Mouse (Mus musculus): ENCODE measurements around the gene Pdss2. TPM values are rescaled to one million over a fixed set of nuclear protein-coding genes. Genes with fewer than 3 reads are reported as not detected.
"Not testable (repeated sequence)": the region's sequence is repeated elsewhere in the genome, so short reads cannot be mapped to it uniquely, and the experiment has no call there.

The Pdss2 gene
- total RNA-seq, 2 experiments from 2014 or later, result 20.6 to 22.6 TPM

DNA sequence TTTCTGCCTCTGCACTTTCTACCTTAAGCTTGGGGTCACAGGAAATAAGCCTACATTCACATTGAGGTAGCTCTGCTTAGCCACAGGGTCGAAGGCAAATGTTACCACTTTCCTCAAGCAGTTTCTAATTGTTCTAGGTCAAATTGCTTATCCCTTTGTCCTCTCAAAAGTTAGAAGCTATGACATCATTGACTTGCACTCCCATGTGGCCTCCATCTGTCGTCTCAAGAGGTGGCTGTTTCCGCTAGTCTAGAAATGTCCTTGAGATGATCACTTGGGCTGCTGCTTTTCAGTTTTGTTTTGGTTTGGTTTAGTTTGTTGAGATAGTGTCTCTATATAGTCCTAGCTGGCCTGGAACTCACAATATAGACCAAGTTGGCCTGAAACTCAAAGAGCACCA is 13.7 kb downstream of the Pdss2 start:
- intact Hi-C loops (cut with DNase I; ENCODE audit: low total_unique reads), result no loop called here
- no peak for DNase-seq

DNA sequence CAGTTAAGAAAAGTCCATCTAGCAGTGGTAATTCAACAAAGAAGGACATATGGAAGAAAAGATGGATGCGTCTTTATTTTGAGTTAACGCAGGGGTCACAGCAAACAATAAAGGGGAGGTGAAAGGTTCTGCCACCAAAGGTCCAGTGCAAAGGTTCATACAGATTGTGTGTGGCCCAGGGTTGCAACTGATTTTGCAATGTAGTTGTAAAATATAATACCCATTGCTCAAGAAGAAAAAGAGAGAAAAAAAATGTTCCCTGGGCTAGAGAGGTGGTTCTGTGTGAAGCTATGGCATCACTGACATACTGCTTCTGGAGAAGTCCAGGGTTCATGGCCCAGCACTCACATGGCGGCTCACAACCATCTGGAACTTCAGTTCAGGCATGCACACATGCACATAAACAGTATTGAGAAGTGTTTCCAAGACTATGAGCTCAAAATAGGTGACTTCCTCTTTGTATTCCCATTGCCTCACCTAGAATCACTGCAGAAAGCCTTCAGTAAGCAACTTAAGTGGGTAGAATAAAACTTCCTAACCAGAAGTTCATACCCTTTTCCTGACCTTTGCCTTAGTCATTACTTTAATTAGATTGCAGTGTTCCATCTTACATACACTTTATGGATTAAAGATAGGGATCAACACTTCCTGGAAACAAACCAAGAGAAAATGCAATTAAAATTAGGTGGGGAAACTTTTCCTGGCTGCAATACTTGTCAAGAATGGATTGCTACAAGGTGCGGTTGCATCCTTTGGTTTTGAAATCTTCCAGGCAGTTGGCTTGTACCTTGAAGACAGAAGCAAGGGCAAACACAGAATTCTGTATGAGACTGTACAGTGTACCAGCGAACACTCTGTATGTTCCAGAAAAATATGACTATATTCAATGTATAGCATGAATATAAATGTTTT is 14.7 kb downstream of the Pdss2 start:
- intact Hi-C loops (cut with DNase I; ENCODE audit: low total_unique reads), result no loop called here

DNA sequence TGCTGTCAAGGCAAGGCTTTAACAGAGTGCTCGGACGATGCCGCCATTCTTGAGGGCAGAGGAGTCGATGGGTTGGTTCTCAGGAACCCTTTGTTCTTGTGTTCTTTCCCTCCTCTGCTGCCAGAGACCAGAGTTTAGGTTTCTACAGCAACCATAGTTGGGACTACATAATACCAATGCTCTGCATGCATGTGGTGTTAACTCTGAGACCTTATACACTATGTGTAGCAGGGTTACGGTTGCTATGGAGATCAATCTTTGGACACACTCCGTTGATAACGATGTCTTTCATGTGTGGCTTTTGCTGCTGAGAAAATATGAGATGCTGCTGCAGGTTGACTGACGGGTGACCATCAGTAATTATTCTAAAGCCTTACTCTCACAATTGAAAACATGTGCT is 20.9 kb downstream of the Pdss2 start:
- intact Hi-C loops (cut with DNase I; ENCODE audit: low total_unique reads), result loop anchor here (10.0 kb wide), 1 partner anchor 53 kb away; no protein-coding TSS in a partner anchor
- no peak for DNase-seq

More for the DNA sequence above, 14.7 kb downstream of the Pdss2 start:
- no peak for DNase-seq

DNA sequence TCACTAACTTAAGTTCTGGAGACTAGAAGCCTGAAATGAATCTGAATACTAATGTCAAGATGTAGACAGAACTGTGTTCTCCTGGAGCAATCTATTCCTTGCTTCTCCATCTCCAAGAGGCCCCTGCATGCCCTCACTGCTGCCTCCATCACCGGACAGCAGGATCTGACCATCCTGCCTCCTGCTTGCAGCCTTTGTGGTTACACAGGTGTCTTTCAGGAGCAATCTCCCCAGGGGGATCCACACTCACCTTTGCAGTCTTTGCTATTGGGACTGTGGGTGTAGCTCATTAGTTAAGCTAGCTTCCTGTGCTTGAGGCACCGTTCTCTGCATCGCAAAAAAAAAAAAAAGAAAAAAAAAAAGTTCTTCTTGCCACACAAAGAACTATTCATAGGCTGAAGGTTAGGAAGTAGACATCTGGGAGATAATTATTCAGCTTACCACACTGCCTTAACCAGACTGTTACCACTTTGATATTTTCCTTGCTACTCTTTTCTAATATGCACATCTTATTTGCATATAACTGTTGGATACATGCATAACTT is 23.0 kb downstream of the Pdss2 start:
- no peak for DNase-seq
- intact Hi-C loops (cut with DNase I; ENCODE audit: low total_unique reads), result loop anchor here (10.0 kb wide), 1 partner anchor 50 kb away; no protein-coding TSS in a partner anchor

DNA sequence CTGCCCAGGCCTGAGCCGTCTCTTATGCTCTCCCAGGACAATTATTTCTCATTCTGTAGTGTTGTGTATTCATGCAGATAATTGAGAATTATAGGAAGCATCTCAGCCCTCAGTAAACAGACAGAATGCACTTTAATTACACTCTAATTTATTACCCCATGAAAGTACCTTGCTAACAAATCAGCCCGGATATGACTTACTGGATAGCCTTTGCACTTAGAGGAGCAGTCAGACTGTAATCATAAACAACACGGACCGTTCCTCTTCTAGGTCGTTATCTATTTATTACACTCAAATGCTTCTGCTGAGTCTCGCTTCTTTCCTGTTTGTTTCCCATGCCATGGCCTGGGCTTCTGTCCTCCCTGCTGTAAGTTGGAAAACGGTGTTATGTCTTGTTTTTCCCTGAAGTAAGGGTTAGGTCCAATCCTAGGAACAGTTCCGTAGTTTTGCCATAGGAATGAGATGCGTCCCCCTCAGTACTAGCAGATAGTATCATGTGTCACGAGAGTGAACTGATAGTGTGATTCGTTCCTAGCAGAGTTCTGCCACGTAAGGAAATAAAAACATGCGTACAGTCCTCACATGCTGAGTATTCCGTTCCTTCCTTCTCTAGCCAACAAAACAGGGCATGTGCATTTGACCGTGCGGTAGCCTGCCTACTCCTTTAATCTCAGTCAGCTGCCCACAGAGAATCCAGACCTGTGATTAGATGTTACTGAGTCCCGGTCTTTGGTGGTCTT is 24.3 kb downstream of the Pdss2 start:
- intact Hi-C loops (cut with DNase I; ENCODE audit: low total_unique reads), result loop anchor here (10.0 kb wide), 1 partner anchor 49 kb away; no protein-coding TSS in a partner anchor
- DNase-seq, result no peak

DNA sequence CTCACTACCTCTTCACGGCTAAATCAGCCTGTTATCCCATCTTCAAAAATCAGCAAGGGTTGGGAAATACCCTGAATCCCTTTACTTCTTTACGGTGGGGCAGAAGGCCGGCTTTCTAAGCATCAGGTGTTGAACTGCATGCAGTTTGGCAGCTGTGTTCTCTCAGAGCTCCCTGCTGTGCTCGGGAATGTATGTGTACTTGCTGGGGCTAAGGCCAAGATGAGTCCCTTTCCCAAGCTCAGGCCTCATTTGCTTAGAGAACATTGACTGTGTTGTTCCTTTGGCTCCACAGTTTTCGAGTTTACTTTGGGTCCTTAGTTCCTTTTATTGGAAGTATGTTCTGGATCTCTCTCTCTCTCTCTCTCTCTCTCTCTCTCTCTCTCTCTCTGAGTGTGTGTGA is 26.7 kb downstream of the Pdss2 start:
- no peak for DNase-seq
- intact Hi-C loops (cut with DNase I; ENCODE audit: low total_unique reads), result loop anchor here (10.0 kb wide), 1 partner anchor 47 kb away; no protein-coding TSS in a partner anchor

DNA sequence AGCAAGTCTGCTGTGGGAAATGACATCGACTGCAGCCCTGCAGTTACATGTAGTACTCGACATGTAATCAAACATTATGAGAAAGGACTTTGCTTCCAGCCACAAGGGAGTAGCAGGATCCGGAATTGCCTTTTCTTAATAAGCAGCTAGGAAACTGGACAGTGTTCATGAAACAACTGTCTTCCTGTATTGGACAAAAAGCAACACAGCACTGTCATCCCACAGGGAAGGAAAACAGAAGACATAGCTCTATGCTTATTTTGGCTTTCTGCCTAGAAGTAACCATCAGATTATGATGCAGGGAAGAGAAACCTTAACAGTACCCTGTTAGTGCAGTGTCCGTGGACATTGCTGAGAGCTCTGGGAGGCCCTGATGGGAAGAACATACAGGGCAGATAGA is 31.0 kb downstream of the Pdss2 start:
- intact Hi-C loops (cut with DNase I; ENCODE audit: low total_unique reads), result no loop called here
- DNase-seq, result no peak

DNA sequence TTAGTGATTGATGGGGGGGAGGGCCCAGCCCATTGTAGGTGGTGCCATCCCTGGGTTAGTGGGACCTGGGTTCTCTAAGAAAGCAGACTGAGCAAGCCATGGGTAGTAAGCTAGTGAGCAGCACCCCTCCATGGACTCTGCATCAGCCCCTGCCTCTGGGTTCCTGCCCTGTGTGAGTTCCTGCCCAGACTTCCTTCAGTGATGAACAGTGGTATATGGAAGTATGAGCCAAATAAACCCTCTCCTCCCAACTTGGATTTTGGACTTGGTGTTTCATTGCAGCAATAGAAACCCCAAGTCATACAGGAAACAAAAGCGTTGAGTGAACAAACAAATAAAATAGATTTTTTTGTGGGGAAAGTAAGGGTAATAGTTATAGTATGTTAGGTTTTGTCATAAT is 35.7 kb downstream of the Pdss2 start:
- intact Hi-C loops (cut with DNase I; ENCODE audit: low total_unique reads); DNase-seq: not testable (repeated sequence)

DNA sequence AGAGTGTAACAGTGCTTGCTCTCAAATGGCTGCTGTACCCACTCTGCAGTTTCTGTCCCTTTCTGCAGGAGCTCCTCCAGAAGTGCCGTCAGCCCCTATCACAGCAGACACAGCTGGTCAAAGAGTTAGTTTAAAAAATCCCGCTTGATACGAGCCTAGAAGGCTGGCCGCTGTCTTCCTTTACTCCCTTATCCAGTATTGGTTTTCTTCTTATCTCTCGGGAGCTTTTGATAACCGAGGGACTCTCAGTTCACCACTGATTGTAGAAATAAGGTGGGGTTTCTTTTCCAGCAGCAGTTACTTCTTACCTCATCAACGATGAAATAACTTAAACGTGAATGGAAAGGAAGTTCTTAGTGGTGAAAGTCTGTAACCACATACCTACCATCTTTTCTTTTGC is 36.2 kb downstream of the Pdss2 start:
- DNase-seq; intact Hi-C loops (cut with DNase I; ENCODE audit: low total_unique reads): not testable (repeated sequence)

DNA sequence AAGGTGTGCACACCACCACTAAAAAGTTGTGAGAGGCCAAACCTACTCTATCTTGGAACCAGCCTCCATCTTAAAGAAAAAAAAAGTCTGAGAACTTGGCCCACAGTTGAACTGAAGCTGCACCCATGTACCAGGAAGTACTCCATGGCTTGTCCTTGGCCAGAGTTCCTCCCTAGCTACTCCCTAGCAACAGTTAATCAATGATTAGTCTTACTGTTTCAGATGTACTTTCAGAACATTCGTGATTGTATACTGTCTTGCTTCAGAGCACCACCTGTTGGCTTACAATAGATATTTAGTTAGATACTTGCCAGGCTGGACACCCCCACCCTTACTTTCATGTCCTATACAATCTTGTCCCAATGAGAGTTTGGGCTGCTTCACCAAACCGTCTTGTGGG is 50.0 kb downstream of the Pdss2 start:
- intact Hi-C loops (cut with DNase I; ENCODE audit: low total_unique reads), result no loop called here
- DNase-seq, result no peak

DNA sequence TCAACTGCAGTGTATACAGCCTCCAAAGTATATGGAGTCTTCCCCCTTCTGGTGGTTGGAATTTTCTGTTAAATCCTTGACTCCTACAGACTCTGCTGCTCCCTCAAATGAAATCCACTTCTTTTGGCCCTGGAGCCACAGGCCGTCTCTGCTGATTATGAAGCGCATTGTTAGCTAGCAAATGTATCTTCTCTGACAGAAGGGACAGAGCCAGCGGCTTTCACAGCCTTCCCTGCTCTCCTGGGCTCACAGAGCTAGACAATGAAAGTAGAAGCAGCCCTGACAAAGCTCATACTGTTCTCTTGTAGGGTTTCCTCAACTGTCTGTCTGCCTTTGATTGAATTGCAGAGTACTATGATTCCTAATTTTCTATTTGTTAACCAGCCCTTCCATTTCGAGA is 51.1 kb downstream of the Pdss2 start:
- intact Hi-C loops (cut with DNase I; ENCODE audit: low total_unique reads), result no loop called here
- DNase-seq, result no peak

DNA sequence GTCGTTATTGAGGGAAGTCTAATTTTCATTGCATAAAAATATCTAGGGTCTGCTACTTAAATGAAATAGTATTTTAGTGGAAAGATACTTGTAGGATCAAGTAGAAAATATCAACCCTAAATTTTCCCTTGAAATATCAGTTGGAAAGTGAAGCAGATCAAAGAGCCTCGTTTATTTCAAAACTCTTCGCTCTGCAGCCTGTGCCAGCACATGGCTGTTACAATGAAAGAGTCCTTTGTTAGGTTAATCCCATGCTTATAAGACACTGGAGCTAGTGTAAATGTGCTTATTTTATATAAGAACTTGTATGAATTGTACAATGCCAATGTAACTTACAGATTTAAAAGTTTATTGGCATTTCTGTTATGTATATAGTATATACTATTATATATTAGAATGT is 51.8 kb downstream of the Pdss2 start:
- intact Hi-C loops (cut with DNase I; ENCODE audit: low total_unique reads), result no loop called here
- no peak for DNase-seq

DNA sequence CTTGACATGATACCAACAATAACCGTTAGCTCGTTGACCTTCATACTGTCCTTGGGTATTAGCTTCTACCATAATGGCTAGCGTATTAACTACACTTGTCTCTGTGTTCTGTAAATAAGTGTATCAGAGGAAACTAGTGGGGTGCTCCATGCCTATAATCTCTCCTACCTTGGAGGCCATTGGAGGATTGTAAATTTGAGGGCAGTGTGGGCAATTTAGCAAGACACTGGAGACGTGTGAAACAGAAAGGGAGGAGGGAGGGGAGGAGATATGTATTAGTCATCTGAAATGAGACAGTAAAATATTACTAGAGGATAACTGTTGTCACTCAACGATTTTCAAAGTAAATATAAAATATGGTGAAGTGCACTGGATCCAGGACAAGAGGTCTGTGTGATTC is 54.2 kb downstream of the Pdss2 start:
- intact Hi-C loops (cut with DNase I; ENCODE audit: low total_unique reads), result no loop called here
- no peak for DNase-seq

DNA sequence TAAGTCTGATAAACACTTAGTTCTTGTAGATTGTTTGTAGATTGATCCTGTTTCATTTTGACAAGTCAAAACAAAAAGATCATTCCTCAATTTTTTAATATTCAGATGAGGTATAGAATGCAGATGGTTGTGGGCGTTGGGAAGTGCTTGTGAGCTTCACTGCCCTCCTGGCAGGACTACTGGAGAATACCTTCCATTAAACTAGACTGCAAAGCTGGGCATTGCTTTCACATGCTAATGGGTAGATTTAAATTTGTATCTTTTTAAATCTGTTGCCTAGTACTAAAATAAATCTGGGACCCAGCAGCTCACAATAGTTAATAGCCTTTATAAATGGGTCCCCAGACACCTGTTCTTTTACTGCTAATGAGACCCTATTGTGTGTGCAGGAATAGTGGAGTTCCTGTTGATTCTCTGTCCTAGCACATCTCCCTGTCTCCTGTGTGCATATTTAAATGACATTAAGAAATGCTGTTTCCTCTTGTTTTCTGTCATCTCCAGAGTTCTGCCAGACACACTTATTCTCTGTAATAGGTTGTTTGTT is 54.9 kb downstream of the Pdss2 start:
- intact Hi-C loops (cut with DNase I; ENCODE audit: low total_unique reads), result no loop called here
- DNase-seq, result no peak

DNA sequence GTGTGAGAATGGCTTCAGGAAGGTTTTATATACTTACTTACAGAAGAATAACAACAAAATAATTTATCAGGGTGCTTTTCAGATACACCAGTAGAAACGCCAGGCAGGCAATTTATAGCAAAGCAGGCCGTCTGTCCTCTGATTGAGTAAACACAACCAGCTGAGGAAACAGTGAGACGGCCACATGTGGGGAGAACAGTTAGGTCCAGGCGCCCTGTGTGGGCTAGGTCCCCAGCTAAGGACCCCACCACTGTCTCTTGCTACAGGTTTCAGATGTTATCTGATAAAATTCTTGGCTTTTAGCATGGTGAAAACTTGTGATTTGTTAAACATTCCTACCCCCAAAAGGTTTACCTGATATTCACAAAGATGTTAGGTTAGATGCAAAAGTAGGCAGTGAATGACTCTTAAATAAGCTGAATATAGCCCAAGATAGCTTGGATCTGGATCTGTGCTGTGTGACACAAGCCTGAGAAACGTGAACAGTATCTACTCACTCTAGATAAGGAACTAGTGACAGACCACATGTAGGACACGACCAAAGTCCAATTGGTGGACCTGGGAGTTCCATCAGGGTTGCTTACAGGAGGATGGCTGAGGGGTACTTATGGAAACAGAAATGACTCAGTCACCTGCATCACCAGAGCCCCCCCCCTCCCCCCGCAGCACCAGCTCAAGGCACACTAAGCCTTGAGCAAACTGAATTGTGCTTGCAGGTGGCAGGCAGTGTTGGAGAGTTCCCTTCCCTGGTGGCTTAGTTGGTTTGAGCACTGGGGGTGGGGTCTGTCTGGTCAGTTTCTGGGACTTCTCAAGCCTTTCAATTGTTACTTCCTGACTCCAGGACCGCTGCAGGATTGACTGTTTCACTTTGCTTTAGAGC is 56.2 kb downstream of the Pdss2 start:
- no peak for DNase-seq
- intact Hi-C loops (cut with DNase I; ENCODE audit: low total_unique reads), result no loop called here

DNA sequence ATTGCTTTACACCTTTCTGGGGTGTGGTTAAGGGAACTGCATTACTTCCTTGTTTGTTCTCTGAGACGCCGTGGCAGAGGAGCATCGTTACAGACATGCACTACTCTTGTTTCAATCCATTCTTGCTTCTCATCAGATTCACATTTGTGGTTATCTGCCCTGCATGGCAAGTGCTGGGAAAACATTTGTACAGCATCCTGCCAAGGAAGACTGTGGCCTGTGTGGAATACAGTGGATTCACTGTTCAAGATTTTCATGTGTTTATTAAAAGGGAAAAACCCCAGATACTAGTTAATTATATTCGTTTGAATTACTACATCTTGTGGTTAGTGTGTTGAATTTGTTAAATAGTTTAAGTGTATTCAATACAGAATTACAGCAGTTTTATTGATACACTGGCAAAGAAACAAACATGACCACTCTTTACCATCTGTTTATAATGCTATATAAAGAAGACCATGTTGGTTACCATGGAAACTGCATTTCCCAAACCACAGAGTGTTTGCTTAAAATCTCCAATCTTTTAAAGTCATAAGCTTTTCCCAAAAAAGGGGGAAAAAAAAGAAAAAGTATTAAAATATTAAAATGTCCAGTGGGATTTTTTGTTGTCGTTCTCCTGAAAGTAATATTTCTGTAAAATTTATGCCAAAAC is 58.5 kb downstream of the Pdss2 start:
- intact Hi-C loops (cut with DNase I; ENCODE audit: low total_unique reads), result no loop called here
- no peak for DNase-seq

DNA sequence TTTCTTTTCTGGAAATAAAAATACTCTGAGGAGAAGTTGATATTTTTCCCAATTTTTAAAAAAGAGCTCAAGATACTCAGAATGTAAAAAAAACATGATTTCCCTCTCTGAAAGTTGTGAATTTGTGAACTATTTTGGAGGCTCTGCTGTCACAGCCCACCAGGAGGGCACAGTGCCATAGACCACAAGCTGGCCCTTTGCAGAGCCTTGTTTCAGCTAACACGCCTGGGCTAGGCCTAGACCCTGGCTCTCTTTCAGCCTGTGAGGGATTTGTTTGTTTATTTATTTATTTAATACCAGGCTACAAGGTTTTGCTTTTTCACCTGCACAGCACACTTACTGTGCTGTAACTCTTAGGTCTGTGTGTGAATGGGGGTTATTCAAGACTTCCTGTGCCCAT is 64.3 kb downstream of the Pdss2 start:
- intact Hi-C loops (cut with DNase I; ENCODE audit: low total_unique reads), result no loop called here
- DNase-seq, result no peak

DNA sequence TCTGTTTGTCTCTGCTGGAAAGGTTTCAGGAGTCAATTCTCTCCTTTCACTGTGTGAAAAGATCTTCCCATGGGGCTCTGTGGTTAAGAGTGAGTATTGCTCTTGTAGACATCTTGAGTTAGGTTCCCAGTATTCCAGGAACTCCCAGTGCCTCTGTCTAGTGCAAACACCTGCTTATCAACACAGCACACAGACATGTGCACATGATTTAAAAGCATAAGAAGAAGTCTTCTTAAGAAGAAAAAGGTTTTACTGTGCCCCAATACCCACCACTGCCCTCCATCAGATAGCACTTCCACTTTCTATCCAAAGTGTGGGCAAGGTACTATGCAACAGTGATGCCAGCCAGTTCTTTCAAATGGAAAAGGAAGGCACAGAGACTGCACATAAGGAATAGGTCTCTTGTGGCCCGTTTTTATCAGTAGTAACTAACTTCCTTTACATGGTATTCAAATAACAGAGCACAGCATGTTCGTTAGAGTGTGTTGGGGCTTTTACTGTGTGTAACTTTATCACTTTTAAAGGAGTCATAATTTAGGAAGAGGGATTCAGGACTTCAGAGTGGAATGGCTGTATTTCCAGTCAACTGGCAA is 69.4 kb downstream of the Pdss2 start:
- no peak for DNase-seq
- intact Hi-C loops (cut with DNase I; ENCODE audit: low total_unique reads), result loop anchor here (10.0 kb wide), 1 partner anchor 46 kb away; no protein-coding TSS in a partner anchor

Measured in gastrocnemius, postnatal 14 days (tissue).